Mouse (Mus musculus): ENCODE measurements around the gene Orm3. TPM values are rescaled to one million over a fixed set of nuclear protein-coding genes. Genes with fewer than 3 reads are reported as not detected.
A peak's percentile ranks its signal among the peaks of the same experiment; 100 is the strongest.

The Orm3 gene
- polyA plus RNA-seq, 1 experiment from 2014 or later, result not detected

DNA sequence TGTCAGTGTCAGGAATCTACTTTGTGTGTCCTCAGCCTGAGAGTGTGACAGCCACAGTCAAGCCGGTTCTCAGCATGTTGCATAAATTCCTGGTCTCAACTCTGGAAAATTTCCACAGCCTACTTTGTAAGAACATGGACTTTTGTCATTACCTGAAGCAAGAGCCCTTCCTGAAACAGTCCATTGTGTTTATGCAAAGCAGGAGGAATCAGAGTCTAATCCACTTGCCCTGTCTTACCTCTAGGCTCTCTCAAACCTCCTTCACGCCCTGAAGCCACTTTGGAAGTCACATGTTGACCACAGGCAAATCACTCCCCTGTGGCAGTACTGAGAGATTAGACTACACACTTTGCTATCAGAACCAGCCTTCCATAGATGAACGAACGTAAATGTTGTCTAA lies 13.5 kb upstream of the Orm3 start:
- Histone ChIP-seq H3K36me3 (no peaks in the 10 kb centered on the region), H3K27ac (replicated peaks) (no peak overlapping the region), H3K4me1 (replicated peaks) (no peaks in the 10 kb centered on the region), H3K4me2 (no peak overlapping the region), H3K27me3 (no peaks in the 10 kb centered on the region), H3K9me3 (no peaks in the 10 kb centered on the region), H3K4me3 (no peak overlapping the region), H3K9ac (no peak overlapping the region)
- no peak for ATAC-seq (ENCODE audit: low read depth)
- 75% methylated on average over 4 of the region's 4 CpGs for WGBS

DNA sequence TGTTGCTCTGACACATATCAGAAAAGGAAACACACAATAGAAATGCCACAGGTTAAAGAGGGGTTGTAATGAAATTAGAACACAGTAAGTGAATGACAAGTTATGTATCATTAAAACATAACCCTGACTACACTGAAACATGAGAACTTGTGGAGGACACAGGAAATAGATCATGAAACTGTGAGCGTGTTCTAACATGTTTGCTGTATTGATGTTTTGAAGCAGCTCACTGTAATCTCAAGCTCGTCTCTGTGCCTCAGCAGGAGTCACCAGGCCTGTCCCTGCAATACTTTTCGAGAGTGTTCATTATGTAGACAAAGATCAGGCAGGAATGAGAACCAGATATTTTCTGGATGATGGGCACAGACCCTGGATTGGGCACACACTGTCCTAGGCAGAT lies 12.4 kb upstream of the Orm3 start:
- H3K27ac ChIP-seq (replicated peaks), result no peak overlapping the region
- no peak overlapping the region for H3K4me3 ChIP-seq
- no peaks in the 10 kb centered on the region for H3K9me3 ChIP-seq
- H3K9ac ChIP-seq, result no peak overlapping the region
- H3K27me3 ChIP-seq, result no peaks in the 10 kb centered on the region
- H3K4me1 ChIP-seq (replicated peaks), result no peaks in the 10 kb centered on the region
- ATAC-seq (ENCODE audit: low read depth), result no peak
- H3K36me3 ChIP-seq, result no peaks in the 10 kb centered on the region
- H3K4me2 ChIP-seq, result no peak overlapping the region
- WGBS, result 75% methylated on average over 3 of the region's 3 CpGs

GRCm38 (mm10) chr4:63344295-63344694 lies 11.7 kb upstream of the Orm3 start, which contains the start of gene Orm1:
Gene Orm1 (plus strand): TSS chr4:63344560.
- Histone ChIP-seq H3K27me3 (no peaks in the 10 kb centered on the region), H3K27ac (replicated peaks) (no peak within 1 kb of the TSS), H3K4me2 (no peak within 1 kb of the TSS), H3K36me3 (no peaks in the 10 kb centered on the region), H3K9me3 (no peaks in the 10 kb centered on the region), H3K9ac (no peak within 1 kb of the TSS), H3K4me1 (replicated peaks) (no peaks in the 10 kb centered on the region), H3K4me3 (no peak within 1 kb of the TSS)
- 90% methylated on average over 8 of the region's 8 CpGs for WGBS
- ATAC-seq (ENCODE audit: low read depth), result no peak

- H3K4me2 ChIP-seq, result no peak overlapping the region
- no peaks in the 10 kb centered on the region for H3K36me3 ChIP-seq
- no peak overlapping the region for H3K27ac ChIP-seq (replicated peaks)
- no peak overlapping the region for H3K4me3 ChIP-seq
- ATAC-seq (ENCODE audit: low read depth), result no peak
- H3K4me1 ChIP-seq (replicated peaks), result no peaks in the 10 kb centered on the region
- no peaks in the 10 kb centered on the region for H3K9me3 ChIP-seq
- H3K27me3 ChIP-seq, result no peaks in the 10 kb centered on the region
- no peak overlapping the region for H3K9ac ChIP-seq
Observed at GRCm38 (mm10) chr4:63345261-63345660, 10.7 kb upstream of the Orm3 start.

DNA sequence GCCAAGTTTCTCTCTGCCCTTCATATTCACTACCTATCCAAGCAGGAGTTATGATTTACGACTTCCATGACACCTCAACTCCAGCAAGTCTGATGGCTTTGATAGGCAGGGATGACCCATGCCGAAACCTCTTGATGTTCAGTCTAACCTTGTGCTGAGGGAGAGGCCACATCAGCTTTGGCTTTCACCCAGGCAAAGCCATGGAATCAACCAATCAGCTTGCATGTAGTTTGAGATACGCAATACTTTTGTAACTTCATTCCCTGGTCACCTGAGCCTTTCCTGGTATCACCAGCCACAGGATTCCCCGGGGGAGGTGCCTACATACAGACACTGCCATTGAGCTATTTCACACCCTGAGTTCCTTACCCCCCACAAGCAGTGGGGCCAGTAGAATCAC lies 9.3 kb upstream of the Orm3 start:
- ATAC-seq (ENCODE audit: low read depth), result no peak
- no peaks in the 10 kb centered on the region for H3K36me3 ChIP-seq
- no peak overlapping the region for H3K4me3 ChIP-seq
- no peaks in the 10 kb centered on the region for H3K9me3 ChIP-seq
- no peak overlapping the region for H3K27ac ChIP-seq (replicated peaks)
- H3K27me3 ChIP-seq, result no peaks in the 10 kb centered on the region
- H3K9ac ChIP-seq, result no peak overlapping the region
- no peaks in the 10 kb centered on the region for H3K4me1 ChIP-seq (replicated peaks)
- H3K4me2 ChIP-seq, result no peak overlapping the region
- WGBS, result 86% methylated on average over 4 of the region's 4 CpGs

- Histone ChIP-seq H3K4me1 (replicated peaks) (no peaks in the 10 kb centered on the region), H3K9ac (no peak overlapping the region), H3K36me3 (no peaks in the 10 kb centered on the region), H3K27me3 (no peaks in the 10 kb centered on the region), H3K9me3 (no peaks in the 10 kb centered on the region), H3K27ac (replicated peaks) (no peak overlapping the region), H3K4me3 (no peak overlapping the region), H3K4me2 (no peak overlapping the region)
- 70% methylated on average over 6 of the region's 6 CpGs for WGBS
- ATAC-seq (ENCODE audit: low read depth), result no peak
Observed at GRCm38 (mm10) chr4:63348524-63348923, 7.4 kb upstream of the Orm3 start.

GRCm38 (mm10) chr4:63356981-63357570 lies 1.1 kb downstream of the Orm3 start:
- ATAC-seq (ENCODE audit: low read depth), result no peak
- no peaks in the 10 kb centered on the region for H3K27me3 ChIP-seq
- 64% methylated on average over 2 of the region's 2 CpGs for WGBS
- no peak overlapping the region for H3K9ac ChIP-seq
- no peak overlapping the region for H3K27ac ChIP-seq (replicated peaks)
- H3K36me3 ChIP-seq, result no peaks in the 10 kb centered on the region
- H3K9me3 ChIP-seq, result no peaks in the 10 kb centered on the region
- peaks cover 8% of the 10 kb centered on the region for H3K4me1 ChIP-seq (replicated peaks)
- no peak overlapping the region for H3K4me2 ChIP-seq
- no peak overlapping the region for H3K4me3 ChIP-seq

DNA sequence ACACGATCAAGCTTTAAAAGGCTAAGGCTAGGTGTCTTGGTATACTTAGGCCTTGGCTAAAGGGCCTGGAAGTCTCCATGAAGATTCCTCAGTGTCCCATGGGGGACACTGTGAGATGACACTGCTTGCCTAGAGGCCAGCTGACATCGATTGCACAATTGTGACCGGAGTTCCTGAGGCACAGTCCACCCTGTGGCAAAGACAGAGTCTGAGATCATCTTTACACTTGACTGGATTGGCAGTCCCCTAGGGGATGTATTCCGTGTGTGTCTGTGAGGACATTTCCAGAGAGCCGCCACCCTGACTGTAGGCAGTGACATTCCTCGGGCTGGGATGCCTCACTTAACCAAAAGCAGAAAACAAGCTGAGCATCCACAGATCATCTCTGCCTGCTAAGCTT lies 3.9 kb downstream of the Orm3 start:
- H3K36me3 ChIP-seq, result no peaks in the 10 kb centered on the region
- H3K4me1 ChIP-seq (replicated peaks), result peaks cover 8% of the 10 kb centered on the region
- H3K27ac ChIP-seq (replicated peaks), result no peak overlapping the region
- ATAC-seq (ENCODE audit: low read depth), result no peak
- no peaks in the 10 kb centered on the region for H3K27me3 ChIP-seq
- no peak overlapping the region for H3K4me3 ChIP-seq
- no peak overlapping the region for H3K9ac ChIP-seq
- no peaks in the 10 kb centered on the region for H3K9me3 ChIP-seq
- H3K4me2 ChIP-seq, result no peak overlapping the region
- 67% methylated on average over 6 of the region's 6 CpGs for WGBS

DNA sequence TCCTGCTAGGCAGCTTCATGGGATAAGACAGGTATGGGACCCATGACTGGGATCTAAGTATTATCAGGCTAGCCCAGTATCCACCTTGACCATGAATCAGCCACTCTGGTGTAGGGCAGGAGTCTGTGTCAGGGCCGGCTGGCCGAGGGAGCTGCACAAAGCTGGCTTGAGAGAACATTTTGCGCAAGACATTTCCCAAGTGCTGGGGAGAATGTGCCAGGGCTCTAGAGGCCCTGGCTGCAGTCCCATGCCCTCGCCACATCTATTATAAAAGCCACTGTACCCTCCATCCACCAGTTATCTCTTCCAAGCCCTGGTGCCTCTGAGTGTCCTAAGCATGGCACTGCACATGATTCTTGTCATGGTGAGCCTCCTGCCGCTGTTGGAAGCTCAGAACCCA lies 6.2 kb downstream of the Orm3 start, which contains the start of gene Orm2:
Gene Orm2 (plus strand): TSS at position 300 of the 400 bp plus-strand sequence.
- Histone ChIP-seq H3K27ac (replicated peaks) (no peak within 1 kb of the TSS), H3K27me3 (no peaks in the 10 kb centered on the region), H3K36me3 (0 out of 2 replicates have a peak, but pooled peaks cover 1% of the 10 kb centered on the region), H3K4me3 (no peak within 1 kb of the TSS), H3K4me2 (no peak within 1 kb of the TSS), H3K4me1 (replicated peaks) (peaks cover 8% of the 10 kb centered on the region), H3K9ac (no peak within 1 kb of the TSS), H3K9me3 (no peaks in the 10 kb centered on the region)
- no peak for ATAC-seq (ENCODE audit: low read depth)
- WGBS, result 91% methylated on average over 5 of the region's 5 CpGs

DNA sequence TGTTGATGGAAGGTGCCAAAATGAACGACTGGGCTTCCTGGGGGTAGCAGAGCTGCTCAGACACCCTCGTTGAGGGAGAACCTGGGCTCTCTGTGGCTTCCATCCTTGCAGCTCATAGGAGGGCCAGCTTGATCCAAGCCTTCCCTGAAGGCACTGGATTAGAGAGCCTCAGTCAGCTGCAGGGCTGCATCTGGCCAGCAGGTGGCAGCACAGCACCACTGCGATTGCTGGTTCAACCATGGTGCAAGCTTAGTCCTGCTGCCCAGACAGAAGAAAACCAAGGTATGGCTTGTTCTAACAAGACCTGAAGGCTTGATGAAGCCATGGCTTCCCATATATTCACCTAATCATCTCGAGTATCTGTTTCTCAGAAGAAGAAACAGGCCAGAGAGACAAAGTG lies 12.6 kb downstream of the Orm3 start:
- Histone ChIP-seq H3K9me3 (no peaks in the 10 kb centered on the region), H3K27me3 (no peaks in the 10 kb centered on the region), H3K4me1 (replicated peaks) (no peaks in the 10 kb centered on the region; the same call in 1 of the 2 replicates), H3K27ac (replicated peaks) (no peak overlapping the region), H3K4me2 (no peak overlapping the region), H3K36me3 (peaks cover 19% of the 10 kb centered on the region; the same call in 1 of the 2 replicates), H3K4me3 (no peak overlapping the region), H3K9ac (no peak overlapping the region)
- WGBS, result 16% methylated on average over 4 of the region's 4 CpGs
- 0 out of 2 replicates have a peak, but pooled peaks have one; percentile 44 for ATAC-seq (ENCODE audit: low read depth)

DNA sequence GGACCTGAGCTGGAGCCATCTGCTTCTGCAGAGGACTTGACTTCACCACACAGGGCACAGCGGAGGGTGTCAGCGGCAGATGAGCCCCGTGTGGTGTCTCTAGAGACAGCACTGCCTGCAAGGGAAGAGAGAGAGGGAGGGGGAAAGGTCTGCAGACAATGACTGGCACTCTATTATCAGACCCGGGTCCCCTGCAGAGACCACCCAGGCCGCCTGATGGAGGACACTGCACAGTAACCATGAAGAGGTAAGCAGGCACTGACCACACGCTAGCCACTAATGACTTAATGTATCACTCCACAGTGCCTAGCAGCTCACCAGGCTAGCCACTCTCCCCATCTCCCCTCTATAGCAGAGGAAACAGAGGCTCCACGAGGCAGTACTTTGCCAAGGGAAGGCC lies 14.9 kb downstream of the Orm3 start:
- H3K27ac ChIP-seq (replicated peaks), result no peak overlapping the region
- peaks cover 32% of the 10 kb centered on the region; the same call in 1 of the 2 replicates for H3K36me3 ChIP-seq
- WGBS, result 30% methylated on average over 7 of the region's 7 CpGs

DNA sequence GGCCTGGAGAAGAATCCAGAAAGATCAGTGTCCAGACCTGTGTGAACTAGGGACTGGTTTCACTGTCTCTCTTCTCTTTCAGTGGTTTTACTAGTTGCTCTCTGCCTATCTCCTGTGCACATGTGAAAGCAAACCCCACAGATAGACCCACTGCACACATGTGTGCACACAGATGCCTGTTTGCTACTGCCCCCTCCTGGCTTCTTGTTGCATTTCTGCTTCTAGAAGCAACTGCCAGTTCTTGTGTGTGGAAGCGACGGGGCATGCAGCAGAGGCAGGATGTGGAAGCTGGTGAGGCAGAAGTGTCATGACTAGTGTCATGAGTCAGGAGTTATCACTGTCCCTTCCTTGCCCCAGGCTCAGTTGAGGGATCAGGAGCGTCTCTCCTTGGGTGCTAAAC lies 15.9 kb downstream of the Orm3 start:
- WGBS, result 69% methylated on average over 3 of the region's 3 CpGs
- Histone ChIP-seq H3K36me3 (peaks cover 39% of the 10 kb centered on the region), H3K4me1 (replicated peaks) (no peaks in the 10 kb centered on the region; the same call in 1 of the 2 replicates), H3K27ac (replicated peaks) (no peak overlapping the region), H3K4me3 (no peak overlapping the region), H3K9ac (no peak overlapping the region), H3K9me3 (no peaks in the 10 kb centered on the region), H3K4me2 (no peak overlapping the region), H3K27me3 (no peaks in the 10 kb centered on the region)
- no peak for ATAC-seq (ENCODE audit: low read depth)

More for the DNA sequence above, 14.9 kb downstream of the Orm3 start:
- Histone ChIP-seq H3K9me3 (no peaks in the 10 kb centered on the region), H3K4me3 (no peak overlapping the region), H3K4me1 (replicated peaks) (no peaks in the 10 kb centered on the region; the same call in 1 of the 2 replicates), H3K9ac (no peak overlapping the region), H3K27me3 (no peaks in the 10 kb centered on the region), H3K4me2 (no peak overlapping the region)
- no peak for ATAC-seq (ENCODE audit: low read depth)

DNA sequence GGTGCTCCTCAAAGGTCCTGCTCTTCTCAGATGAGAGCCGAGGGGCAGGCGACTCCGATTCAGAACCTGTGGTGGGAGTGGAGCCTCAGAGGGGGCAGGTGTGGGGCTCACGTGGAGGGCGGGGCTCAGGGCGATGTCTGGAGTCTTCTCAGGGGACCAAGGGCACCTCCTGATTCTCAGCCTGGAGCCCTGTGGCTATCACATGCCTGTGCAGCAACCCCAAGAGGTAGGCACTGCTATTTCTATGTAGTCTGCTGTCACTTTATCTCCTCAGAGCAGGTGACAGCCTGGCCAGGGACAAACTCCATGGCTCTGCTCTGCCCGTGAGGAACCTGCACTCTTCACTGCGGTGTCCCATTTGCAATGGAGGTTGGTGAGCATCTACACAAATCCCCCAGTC lies 17.4 kb downstream of the Orm3 start:
- Histone ChIP-seq H3K27me3 (no peaks in the 10 kb centered on the region), H3K9ac (no peak overlapping the region), H3K27ac (replicated peaks) (no peak overlapping the region), H3K9me3 (no peaks in the 10 kb centered on the region), H3K4me3 (no peak overlapping the region), H3K4me1 (replicated peaks) (no peaks in the 10 kb centered on the region; the same call in 1 of the 2 replicates), H3K4me2 (no peak overlapping the region), H3K36me3 (peaks cover 41% of the 10 kb centered on the region)
- WGBS, result 92% methylated on average over 8 of the region's 8 CpGs
- ATAC-seq (ENCODE audit: low read depth), result no peak

Data from neural tube, embryonic 13.5 days (tissue).